Mouse (Mus musculus): Measurements from ENCODE around the gene Ssrp1.

Gene Ssrp1

DNA sequence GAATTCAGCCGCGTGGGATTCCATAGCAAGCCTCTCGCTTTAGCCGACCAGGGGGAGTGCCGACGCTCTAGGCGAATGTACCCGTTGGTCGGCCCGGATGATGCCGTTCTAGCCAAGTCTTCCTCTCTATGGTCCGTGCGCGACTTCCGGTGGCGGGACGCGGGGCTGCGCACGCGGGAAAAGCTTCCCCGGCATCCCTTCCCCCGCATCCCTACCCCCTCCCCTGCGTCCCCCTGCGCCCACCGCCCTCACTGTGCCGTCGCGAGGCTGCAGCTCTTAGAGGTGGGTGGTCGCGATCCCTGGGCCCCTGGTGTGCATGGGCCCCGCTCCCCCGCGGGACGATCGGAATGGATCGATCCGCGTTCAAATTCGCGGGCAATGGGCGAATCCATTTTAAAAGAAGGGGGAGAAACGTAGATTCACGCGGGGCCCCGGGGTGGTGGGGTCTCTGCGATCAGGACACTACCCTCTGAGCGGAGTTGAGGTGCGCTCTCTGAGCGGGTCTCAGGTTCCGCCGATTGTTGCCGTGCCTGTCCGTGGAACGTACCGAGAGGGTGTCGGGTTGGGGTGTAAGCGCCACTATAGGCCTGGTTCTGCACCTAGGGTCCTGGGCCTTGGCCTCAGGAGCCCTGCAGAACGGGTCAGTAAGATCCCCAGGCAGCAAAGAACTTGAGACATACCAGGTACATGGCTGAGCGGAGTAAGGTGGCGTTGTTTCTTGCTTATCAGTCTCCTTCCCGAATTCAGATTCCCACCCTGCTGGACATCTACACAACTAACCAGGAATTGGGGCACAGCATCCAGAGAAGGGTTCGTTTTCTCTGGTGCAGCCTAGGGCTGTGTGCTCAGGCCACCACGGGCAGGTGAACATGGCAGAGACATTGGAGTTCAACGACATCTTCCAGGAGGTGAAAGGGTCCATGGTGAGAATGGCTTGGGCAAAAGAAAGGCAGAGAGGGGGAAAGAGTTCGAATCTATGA is at the start of gene Ssrp1, which contains the start of gene P2rx3:
Ssrp1 (plus strand) TSS at position 188 of the 980 bp plus-strand sequence.
P2rx3 (minus strand) TSS at position 416 of the 980 bp plus-strand sequence.
- Histone ChIP-seq H3K36me3 (ENCODE audit: control insufficient read depth, insufficient read depth, low read length, poor library complexity, severe bottlenecking) (peaks cover 9% of the 10 kb centered on the region), H3K27me3 (ENCODE audit: control insufficient read depth, insufficient read depth, low read length, poor library complexity, severe bottlenecking) (no peaks in the 10 kb centered on the region)
- DNase-seq (ENCODE audit: low read depth, low spot score): peak; percentile 96

DNA sequence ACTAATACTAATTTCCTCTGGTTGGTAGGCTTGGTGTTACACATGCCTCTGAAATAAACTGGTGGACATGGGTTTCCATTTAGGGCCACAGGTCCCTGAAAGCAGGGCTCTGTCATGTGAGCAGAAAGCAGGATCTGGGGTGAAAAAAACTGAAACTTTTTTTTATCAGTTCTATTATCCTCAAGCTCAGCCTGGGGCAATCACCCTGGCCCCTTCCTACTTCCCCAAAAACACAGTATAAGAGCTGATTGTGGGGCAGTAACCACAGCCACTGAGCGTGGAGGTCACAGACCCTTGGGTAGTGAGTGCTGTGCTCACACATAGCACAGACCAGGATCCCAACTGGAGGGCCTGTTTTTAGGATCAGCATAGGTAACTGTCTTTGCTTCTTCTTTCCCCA is 49.1 kb upstream of the Ssrp1 start, which contains the start of gene Prg3:
Prg3 (plus strand) TSS at position 286 of the 400 bp plus-strand sequence.
- H3K36me3 ChIP-seq (ENCODE audit: control insufficient read depth, insufficient read depth, low read length, poor library complexity, severe bottlenecking): no peaks in the 10 kb centered on the region
- peak; percentile 55 for DNase-seq (ENCODE audit: low read depth, low spot score)

DNA sequence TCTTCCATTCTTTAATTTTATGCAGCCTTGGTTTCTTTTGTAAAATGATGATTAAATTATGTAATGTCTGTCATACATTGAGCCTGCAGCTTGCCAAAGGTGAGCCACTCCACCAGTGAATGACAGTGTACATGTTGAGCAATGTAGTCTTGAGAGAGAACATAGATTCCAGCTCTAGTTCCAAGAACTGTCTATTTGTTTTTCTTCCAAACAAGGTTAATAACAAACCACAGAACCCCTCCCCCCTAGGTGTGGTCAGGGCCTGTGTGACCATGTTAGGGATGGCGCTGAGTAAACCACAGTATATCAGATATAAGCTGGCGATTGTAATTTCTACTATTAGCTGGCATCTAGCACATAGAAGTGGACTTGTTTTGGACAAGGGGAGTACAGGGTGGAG is 40.7 kb upstream of the Ssrp1 start:
- Histone ChIP-seq H3K27me3 (ENCODE audit: control insufficient read depth, insufficient read depth, low read length, poor library complexity, severe bottlenecking) (no peaks in the 10 kb centered on the region), H3K36me3 (ENCODE audit: control insufficient read depth, insufficient read depth, low read length, poor library complexity, severe bottlenecking) (no peaks in the 10 kb centered on the region)
- no peak for DNase-seq (ENCODE audit: low read depth, low spot score)

More for the DNA sequence above, 49.1 kb upstream of the Ssrp1 start, which contains the start of gene Prg3:
- no peaks in the 10 kb centered on the region for H3K27me3 ChIP-seq (ENCODE audit: control insufficient read depth, insufficient read depth, low read length, poor library complexity, severe bottlenecking)

DNA sequence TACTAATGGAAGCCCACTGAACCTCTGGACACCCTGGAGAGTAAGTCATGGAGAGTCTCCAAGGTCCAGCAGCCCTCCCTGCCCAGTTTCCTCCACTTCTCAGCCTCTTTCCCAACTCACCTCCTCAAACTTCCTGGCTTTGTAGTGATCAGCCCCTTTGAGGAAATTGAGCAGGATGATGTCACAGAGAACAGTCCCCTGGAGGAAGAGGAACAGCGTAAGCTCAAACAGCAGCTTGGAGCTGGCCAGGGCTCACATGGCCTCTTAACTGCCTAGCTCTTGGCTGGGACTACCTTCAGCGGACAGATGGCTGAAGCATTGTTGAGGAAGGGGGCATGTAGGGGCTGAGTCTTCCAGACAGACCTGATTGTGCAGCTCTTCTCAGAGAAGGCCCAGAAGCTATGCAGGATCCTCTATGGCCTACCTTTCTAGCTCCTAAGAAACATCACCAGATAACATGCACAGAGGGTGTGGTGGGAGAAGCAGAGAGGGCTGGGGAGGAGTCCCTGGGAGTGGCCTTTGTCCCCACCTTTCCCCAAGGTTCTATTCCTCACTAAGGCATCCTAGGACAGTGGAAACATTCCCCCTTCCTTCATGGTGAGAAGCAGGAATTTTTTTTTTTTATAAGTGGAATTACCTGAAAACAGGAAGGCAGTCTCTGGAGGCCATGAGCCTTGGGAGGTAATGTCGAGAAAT is 37.4 kb upstream of the Ssrp1 start:
- no peak for DNase-seq (ENCODE audit: low read depth, low spot score)
- H3K36me3 ChIP-seq (ENCODE audit: control insufficient read depth, insufficient read depth, low read length, poor library complexity, severe bottlenecking): no peaks in the 10 kb centered on the region
- H3K27me3 ChIP-seq (ENCODE audit: control insufficient read depth, insufficient read depth, low read length, poor library complexity, severe bottlenecking): no peaks in the 10 kb centered on the region

DNA sequence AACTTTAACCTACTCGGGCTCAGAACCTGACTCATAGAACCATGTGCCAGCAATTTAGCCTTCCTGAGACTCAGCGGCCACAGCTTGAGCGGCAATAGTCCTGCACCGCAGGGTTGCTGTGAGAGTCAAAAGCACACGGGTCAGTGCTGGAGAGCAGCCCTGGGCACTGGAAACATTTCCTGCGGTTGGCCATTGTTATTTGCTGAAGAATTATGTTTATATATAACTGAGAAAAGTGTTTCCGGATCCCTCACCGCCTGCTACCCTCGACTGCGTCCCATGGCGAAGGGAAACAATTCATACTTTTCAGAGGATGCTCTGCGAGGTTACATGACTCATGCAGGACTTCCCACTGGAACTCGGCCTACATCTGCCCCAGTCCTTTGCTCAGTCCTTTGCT is 35.5 kb upstream of the Ssrp1 start:
- no peaks in the 10 kb centered on the region for H3K36me3 ChIP-seq (ENCODE audit: control insufficient read depth, insufficient read depth, low read length, poor library complexity, severe bottlenecking)
- H3K27me3 ChIP-seq (ENCODE audit: control insufficient read depth, insufficient read depth, low read length, poor library complexity, severe bottlenecking): no peaks in the 10 kb centered on the region
- no peak for DNase-seq (ENCODE audit: low read depth, low spot score)

DNA sequence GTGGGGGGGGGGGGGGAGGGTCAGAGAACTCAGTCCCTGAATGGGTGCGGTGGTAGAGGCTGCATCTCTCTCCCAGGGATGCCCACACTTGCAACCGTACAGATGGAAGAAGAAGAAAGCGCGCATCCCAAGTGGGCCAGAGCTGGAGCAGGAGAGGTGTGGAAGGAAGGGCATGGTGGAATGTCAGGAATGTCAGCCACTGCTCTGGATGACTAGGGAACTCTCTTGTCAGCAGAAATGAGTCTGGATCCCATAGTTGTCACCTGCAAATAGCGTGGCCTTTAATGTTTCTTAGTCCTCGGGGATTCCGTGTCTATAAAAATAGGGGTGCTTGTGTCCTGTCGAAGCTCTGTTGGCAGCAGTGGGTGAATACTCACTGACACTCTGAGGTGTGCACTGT is 34.5 kb upstream of the Ssrp1 start:
- Histone ChIP-seq H3K27me3 (ENCODE audit: control insufficient read depth, insufficient read depth, low read length, poor library complexity, severe bottlenecking) (no peaks in the 10 kb centered on the region), H3K36me3 (ENCODE audit: control insufficient read depth, insufficient read depth, low read length, poor library complexity, severe bottlenecking) (no peaks in the 10 kb centered on the region)
- no peak for DNase-seq (ENCODE audit: low read depth, low spot score)

DNA sequence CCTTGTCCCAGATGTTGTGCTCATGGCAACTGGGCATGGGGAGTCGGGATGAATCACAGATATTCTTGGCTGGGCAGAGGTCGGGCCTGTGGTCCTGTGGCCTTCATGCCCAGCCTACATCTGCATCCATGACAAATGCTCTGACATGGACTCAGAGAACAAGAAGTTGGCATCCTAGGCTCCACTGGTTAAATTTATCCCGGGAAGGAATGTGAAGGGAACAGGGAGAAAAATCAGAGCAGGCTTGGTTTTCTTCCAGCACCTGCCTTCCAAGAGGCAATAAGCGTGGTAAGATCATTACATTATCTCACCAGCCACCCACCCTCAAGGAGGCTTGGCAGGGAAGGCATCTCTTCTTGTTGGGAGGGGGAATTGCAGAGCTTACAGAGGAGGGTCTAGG is 32.7 kb upstream of the Ssrp1 start:
- no peaks in the 10 kb centered on the region for H3K27me3 ChIP-seq (ENCODE audit: control insufficient read depth, insufficient read depth, low read length, poor library complexity, severe bottlenecking)
- no peak for DNase-seq (ENCODE audit: low read depth, low spot score)
- H3K36me3 ChIP-seq (ENCODE audit: control insufficient read depth, insufficient read depth, low read length, poor library complexity, severe bottlenecking): no peaks in the 10 kb centered on the region

DNA sequence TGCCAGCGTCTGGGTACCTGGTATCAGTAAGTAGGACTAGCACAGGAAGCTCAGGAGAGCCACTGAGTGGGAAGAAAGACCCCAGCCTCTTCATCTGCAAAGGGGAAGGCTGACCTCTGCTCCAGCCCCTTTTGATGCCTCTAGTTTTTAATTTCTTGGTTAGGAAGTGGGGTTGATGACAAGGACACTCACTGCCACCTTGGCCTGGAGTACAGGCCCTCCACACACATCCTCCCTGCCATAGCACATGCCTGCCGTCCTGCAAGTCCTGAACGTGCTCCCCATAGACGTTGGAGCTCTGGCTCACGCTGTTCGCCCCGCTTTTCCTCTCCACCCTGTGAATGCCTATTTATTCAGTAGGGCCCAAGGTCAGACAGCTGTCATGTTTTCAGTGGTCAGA is 30.4 kb upstream of the Ssrp1 start:
- no peaks in the 10 kb centered on the region for H3K27me3 ChIP-seq (ENCODE audit: control insufficient read depth, insufficient read depth, low read length, poor library complexity, severe bottlenecking)
- no peaks in the 10 kb centered on the region for H3K36me3 ChIP-seq (ENCODE audit: control insufficient read depth, insufficient read depth, low read length, poor library complexity, severe bottlenecking)
- DNase-seq (ENCODE audit: low read depth, low spot score): no peak

DNA sequence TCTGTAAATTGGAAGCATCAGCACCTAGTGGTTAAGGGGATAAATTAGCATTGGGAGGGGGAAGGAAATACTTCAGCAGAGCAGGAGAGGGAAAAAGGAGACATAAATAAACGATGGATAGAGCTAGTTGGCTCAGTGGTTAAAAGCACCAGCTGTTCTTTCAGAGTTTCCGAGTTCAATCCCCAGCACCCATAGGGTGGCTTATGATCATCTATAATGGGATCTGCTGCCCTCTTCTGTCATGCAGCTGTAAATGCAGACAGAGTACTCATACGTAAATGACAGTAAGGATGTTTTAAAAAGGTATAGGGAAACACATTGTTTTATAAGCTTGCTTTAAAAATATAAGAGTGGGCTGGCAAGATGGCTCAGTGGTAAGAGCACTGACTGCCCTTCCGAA is 29.3 kb upstream of the Ssrp1 start:
- no peaks in the 10 kb centered on the region for H3K27me3 ChIP-seq (ENCODE audit: control insufficient read depth, insufficient read depth, low read length, poor library complexity, severe bottlenecking)
- peak; percentile 83 for DNase-seq (ENCODE audit: low read depth, low spot score)
- no peaks in the 10 kb centered on the region for H3K36me3 ChIP-seq (ENCODE audit: control insufficient read depth, insufficient read depth, low read length, poor library complexity, severe bottlenecking)

DNA sequence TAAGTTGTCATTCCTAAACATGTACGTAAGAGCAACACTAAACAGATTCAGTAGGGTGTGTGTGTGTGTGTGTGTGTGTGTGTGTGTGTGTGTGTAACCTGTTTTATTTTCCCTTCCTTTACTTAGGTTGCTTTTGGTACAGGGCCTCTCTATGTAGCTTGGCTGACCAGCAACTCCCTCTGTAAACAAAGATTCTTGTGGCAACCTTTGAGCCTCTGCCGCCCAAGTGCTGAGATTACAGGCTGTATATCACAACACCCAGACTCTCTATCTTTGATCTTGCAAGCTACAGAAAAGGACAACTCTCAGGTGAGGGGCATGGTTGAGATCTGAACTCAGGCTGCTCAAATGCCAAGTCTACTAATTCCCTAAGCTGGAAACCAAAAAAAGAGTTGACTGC is 27.8 kb upstream of the Ssrp1 start:
- Histone ChIP-seq H3K36me3 (ENCODE audit: control insufficient read depth, insufficient read depth, low read length, poor library complexity, severe bottlenecking) (no peaks in the 10 kb centered on the region), H3K27me3 (ENCODE audit: control insufficient read depth, insufficient read depth, low read length, poor library complexity, severe bottlenecking) (no peaks in the 10 kb centered on the region)
- DNase-seq (ENCODE audit: low read depth, low spot score): no peak

DNA sequence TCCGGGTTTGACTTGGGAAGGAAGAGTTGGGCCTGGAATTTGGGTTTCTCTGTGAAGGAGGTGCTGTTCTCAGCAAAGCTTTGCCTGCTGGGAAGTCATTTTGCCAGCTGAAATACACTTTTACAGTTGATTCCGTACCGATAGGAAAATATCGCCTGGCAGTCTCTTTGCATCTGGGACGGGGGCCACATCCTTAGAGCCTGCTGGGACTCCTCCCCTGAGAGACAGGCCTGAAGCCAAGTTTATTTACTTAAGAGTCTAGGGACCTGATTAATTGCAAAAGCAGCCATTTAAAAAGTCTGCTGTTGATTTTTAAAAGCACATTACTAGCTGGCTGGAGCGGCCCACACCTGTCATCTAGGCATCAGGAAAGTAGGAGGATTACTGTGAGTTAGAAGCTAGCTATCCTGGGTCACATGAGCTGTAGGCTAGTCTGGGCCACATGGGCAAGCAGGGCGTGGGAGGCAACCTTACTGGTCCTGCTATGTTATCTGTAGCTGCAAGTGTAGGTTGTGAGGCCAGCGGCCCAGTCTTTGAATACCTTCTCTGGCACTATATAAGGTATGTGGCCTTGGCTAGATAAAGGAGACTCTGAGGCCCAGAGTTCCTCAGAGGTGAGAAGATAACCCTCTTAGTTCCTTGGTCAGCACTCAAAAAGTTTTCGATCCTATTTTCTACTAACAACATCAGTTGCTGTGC is 25.0 kb upstream of the Ssrp1 start:
- DNase-seq (ENCODE audit: low read depth, low spot score): no peak

DNA sequence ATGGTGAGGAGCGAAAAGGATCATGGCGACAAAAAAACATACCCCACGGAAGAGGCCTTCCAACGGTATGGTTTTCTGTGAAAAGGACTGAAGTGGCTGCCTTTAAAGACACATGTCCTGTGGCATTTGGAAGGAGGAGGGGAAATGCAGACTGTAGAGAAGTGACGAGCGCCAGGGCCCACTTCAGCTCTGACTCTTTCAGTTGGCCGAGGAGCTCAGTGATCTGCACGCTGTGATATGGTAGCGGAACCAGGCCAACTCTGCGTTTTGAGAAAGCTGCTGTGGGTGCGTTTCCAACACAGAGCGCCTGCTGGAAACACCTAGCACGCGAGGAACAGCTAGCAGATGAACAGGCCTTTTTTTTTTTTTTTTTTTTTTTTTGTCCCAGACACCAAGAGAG is 24.4 kb upstream of the Ssrp1 start:
- DNase-seq (ENCODE audit: low read depth, low spot score): no peak
- H3K27me3 ChIP-seq (ENCODE audit: control insufficient read depth, insufficient read depth, low read length, poor library complexity, severe bottlenecking): no peaks in the 10 kb centered on the region
- no peaks in the 10 kb centered on the region for H3K36me3 ChIP-seq (ENCODE audit: control insufficient read depth, insufficient read depth, low read length, poor library complexity, severe bottlenecking)

More for the DNA sequence above, 25.0 kb upstream of the Ssrp1 start:
- no peaks in the 10 kb centered on the region for H3K36me3 ChIP-seq (ENCODE audit: control insufficient read depth, insufficient read depth, low read length, poor library complexity, severe bottlenecking)
- no peaks in the 10 kb centered on the region for H3K27me3 ChIP-seq (ENCODE audit: control insufficient read depth, insufficient read depth, low read length, poor library complexity, severe bottlenecking)

DNA sequence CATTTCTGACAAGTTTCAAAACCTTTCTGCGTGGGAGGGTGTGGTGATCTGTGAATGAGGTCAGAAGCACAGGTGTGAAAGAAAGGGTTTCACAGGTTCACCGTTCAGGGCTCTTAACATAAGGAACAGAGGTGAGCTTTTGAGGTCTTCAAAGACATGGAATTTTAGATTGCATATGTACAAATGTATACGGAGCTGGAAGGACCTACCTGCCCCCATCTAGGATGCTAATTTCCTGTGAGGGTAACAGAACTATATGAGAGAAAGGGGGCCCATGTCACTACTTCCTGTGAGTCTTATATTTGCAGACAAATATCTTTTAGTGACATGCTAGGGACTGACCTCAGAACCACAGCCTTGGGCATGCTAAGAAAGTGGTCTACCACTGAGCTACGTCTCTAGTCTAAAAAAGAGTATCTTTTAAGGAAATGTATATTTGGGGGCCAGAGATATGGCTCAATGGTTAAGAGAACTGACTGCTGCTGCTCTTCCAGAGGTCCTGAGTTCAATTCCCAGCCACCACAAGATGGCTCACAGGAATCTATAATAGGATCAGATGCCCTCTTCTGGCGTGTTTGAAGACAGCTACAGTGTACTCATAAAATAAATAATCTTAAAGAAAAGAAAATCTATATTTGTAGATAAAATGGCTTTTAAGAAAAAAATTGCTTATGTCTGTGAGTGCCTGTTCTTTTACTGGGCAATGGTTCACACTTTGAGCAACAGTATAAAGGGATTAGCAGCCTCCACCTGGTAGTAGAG is 23.0 kb upstream of the Ssrp1 start:
- no peaks in the 10 kb centered on the region for H3K36me3 ChIP-seq (ENCODE audit: control insufficient read depth, insufficient read depth, low read length, poor library complexity, severe bottlenecking)

DNA sequence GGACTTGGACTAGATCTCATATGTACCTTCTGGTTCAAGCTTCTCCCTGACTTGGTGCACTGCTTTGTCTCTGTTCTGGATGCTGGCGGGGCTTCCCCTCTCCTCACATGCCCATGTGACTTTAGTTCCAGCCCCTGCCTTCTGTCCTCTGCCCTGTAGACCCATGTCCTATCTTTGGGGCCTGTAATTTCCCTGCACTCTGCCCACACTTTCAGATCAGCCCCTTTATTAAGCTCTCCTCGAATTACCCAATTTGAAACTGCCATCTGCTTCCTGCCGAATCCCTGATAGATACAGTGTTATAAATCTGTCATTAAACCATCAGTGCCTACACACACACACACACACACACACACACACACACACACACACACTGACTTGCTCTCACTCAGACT is 22.4 kb upstream of the Ssrp1 start:
- DNase-seq (ENCODE audit: low read depth, low spot score): no peak
- no peaks in the 10 kb centered on the region for H3K27me3 ChIP-seq (ENCODE audit: control insufficient read depth, insufficient read depth, low read length, poor library complexity, severe bottlenecking)
- H3K36me3 ChIP-seq (ENCODE audit: control insufficient read depth, insufficient read depth, low read length, poor library complexity, severe bottlenecking): no peaks in the 10 kb centered on the region

More for the DNA sequence above, 23.0 kb upstream of the Ssrp1 start:
- peak; percentile 13 for DNase-seq (ENCODE audit: low read depth, low spot score)
- no peaks in the 10 kb centered on the region for H3K27me3 ChIP-seq (ENCODE audit: control insufficient read depth, insufficient read depth, low read length, poor library complexity, severe bottlenecking)

All from splenic B cell, adult 2 months (primary cell).